ENCODE assay signal across 25 mouse cellular contexts in the genomic region with DNA sequence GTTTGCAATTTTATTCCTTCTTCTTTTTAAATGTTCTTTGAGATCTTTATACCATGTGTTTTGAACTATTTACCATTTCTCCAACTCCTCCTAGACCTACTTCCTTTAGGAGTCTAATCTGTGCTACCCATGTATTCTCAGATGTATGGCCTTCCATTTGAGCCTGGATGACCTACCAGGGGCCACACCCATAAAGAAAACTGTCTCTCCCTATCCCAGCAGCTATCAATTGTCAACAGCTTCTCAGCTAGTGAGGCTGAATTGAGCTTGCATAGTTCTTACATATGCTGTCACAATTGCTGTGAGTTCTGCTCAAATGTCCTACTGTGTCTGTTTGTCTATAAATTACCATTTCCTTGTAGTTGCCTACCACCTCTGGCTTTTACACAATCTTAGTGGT. TPM values are rescaled to one million over a fixed set of nuclear protein-coding genes. Genes with fewer than 3 reads are reported as not detected.
A peak's percentile ranks its signal among the peaks of the same experiment; 100 is the strongest.
DNase-seq lines count a peak whose midpoint lies in the region; ATAC-seq and TF ChIP-seq lines count a peak whose summit lies in the region.
"Had no signal": no experiment of that assay in that cellular context is flagged by ENCODE, and none has a peak within 500 bp of the region (broad histone marks: within the 10 kb centered on the region; RNA-seq: fewer than 3 reads in every experiment).

No protein-coding gene starts in this region.

- no peak overlapping the region for H3K9ac ChIP-seq in stomach, embryonic 15.5 days
- no peak overlapping the region for H3K9ac ChIP-seq in stomach, postnatal 0 days (ENCODE audit: low read length)
- peak overlapping the region; percentile 32; the same call in 1 of the 2 replicates for H3K9ac ChIP-seq in liver, embryonic 15.5 days
- H3K9ac ChIP-seq: limb, embryonic 15.5 days; midbrain, embryonic 15.5 days had no signal

- no peaks in the 10 kb centered on the region for H3K36me3 ChIP-seq in stomach, embryonic 15.5 days
- H3K36me3 ChIP-seq in stomach, postnatal 0 days (ENCODE audit: control insufficient read depth, insufficient read depth, low read length), result no peaks in the 10 kb centered on the region
- H3K36me3 ChIP-seq in liver, embryonic 15.5 days (replicated peaks), result no peaks in the 10 kb centered on the region
- H3K36me3 ChIP-seq: limb, embryonic 10.5 days; limb, embryonic 15.5 days; midbrain, embryonic 10.5 days; midbrain, embryonic 15.5 days had no signal

- H3K4me1 ChIP-seq in stomach, embryonic 15.5 days, result no peaks in the 10 kb centered on the region
- H3K4me1 ChIP-seq in stomach, postnatal 0 days (replicated peaks; ENCODE audit: control insufficient read depth, insufficient read depth), result no peaks in the 10 kb centered on the region
- peaks cover 31% of the 10 kb centered on the region for H3K4me1 ChIP-seq in liver, embryonic 15.5 days (replicated peaks)
- H3K4me1 ChIP-seq: limb, embryonic 10.5 days; limb, embryonic 15.5 days; midbrain, embryonic 10.5 days; midbrain, embryonic 15.5 days had no signal

- H3K27ac ChIP-seq in stomach, embryonic 15.5 days, result no peak overlapping the region
- no peak overlapping the region for H3K27ac ChIP-seq in stomach, postnatal 0 days (replicated peaks)
- H3K27ac ChIP-seq in liver, embryonic 15.5 days (replicated peaks), result peak overlapping the region; percentile 89
- H3K27ac ChIP-seq: kidney, postnatal 0 days; limb, embryonic 10.5 days; limb, embryonic 15.5 days; macrophage; midbrain, embryonic 10.5 days; midbrain, embryonic 15.5 days had no signal

- peak; percentile 72; the same call in 1 of the 2 replicates for ATAC-seq in stomach, embryonic 15.5 days (ENCODE audit: insufficient read depth, low FRiP score, low read depth)
- no peak for ATAC-seq in stomach, postnatal 0 days (ENCODE audit: low FRiP score, low TSS enrichment)
- peak; percentile 97 for ATAC-seq in liver, embryonic 15.5 days (ENCODE audit: insufficient read depth)
- ATAC-seq: activated CD4-positive, CD25-positive, alpha-beta regulatory T cell, adult 4 months; forebrain, embryonic 16.5 days; hindbrain, embryonic 16.5 days; midbrain, embryonic 15.5 days had no signal

- TF ChIP-seq EP300 in stomach, postnatal 0 days (optimal IDR thresholded peaks at IDR 0.05), result no peak

- no peaks in the 10 kb centered on the region for H3K27me3 ChIP-seq in stomach, embryonic 15.5 days (replicated peaks)
- H3K27me3 ChIP-seq in stomach, postnatal 0 days (ENCODE audit: control insufficient read depth, insufficient read depth, low read length), result no peaks in the 10 kb centered on the region
- H3K27me3 ChIP-seq in liver, embryonic 15.5 days, result no peaks in the 10 kb centered on the region
- H3K27me3 ChIP-seq: limb, embryonic 15.5 days; midbrain, embryonic 15.5 days had no signal

- no peak for TF ChIP-seq CTCF in stomach, postnatal 0 days (IDR thresholded peaks at IDR 0.05; ENCODE audit: low read depth)

- H3K4me3 ChIP-seq in stomach, embryonic 15.5 days (replicated peaks), result no peak overlapping the region
- H3K4me3 ChIP-seq in stomach, postnatal 0 days (ENCODE audit: low read depth, low read length), result no peak overlapping the region
- H3K4me3 ChIP-seq in liver, embryonic 15.5 days (replicated peaks), result no peak overlapping the region
- H3K4me3 ChIP-seq: limb, embryonic 10.5 days; limb, embryonic 15.5 days; midbrain, embryonic 10.5 days; midbrain, embryonic 15.5 days had no signal

- no peak for DNase-seq in stomach, postnatal 0 days (ENCODE audit: low spot score)
- peak; percentile 49 for DNase-seq in liver
- no peak for DNase-seq in layer of hippocampus, adult 8-10 months (ENCODE audit: low spot score in 2 of 2)
- DNase-seq in thymus, postnatal 36 days, result no peak
- no peak for DNase-seq in ovary, postnatal 36 days (ENCODE audit: low spot score)
- DNase-seq in frontal cortex, postnatal 25 days (ENCODE audit: low spot score in 2 of 2), result no peak
- DNase-seq: adrenal gland, adult 2 months; cerebellum, adult 11 months; cerebellum, adult 9-10 months; cerebellum, postnatal 36 days; heart, postnatal 14 days; kidney, adult 8-10 months; layer of hippocampus, adult 9-11 months; right cerebral cortex, adult 18-20 months had no signal

- no peaks in the 10 kb centered on the region for H3K9me3 ChIP-seq in stomach, embryonic 15.5 days
- no peaks in the 10 kb centered on the region for H3K9me3 ChIP-seq in stomach, postnatal 0 days (ENCODE audit: control insufficient read depth, low read length)
- no peaks in the 10 kb centered on the region for H3K9me3 ChIP-seq in liver, embryonic 15.5 days (replicated peaks)
- H3K9me3 ChIP-seq: limb, embryonic 10.5 days; limb, embryonic 15.5 days; midbrain, embryonic 10.5 days; midbrain, embryonic 15.5 days had no signal

- H3K4me2 ChIP-seq in stomach, embryonic 15.5 days, result no peak overlapping the region
- H3K4me2 ChIP-seq in stomach, postnatal 0 days (replicated peaks; ENCODE audit: low read depth), result no peak overlapping the region
- peak overlapping the region; percentile 50 for H3K4me2 ChIP-seq in liver, embryonic 15.5 days
- H3K4me2 ChIP-seq: limb, embryonic 15.5 days; midbrain, embryonic 15.5 days had no signal

RNA-seq across cellular contexts. Expression of a gene that starts 31.2 kb away (rescaled TPM):
- polyA plus RNA-seq in stomach, embryonic 15.5 days (2015; fragmentation: Nextera tagmentation; extraction: Ambion mirVana), result 77.5 and 126 TPM in 2 replicates
- polyA plus RNA-seq in stomach, postnatal 0 days (2015; fragmentation: Nextera tagmentation; extraction: Ambion mirVana), result 4.6 and 5.5 TPM in 2 replicates
- polyA plus RNA-seq in liver, embryonic 15.5 days (2015; fragmentation: Nextera tagmentation; extraction: Ambion mirVana), result 1,389 and 1,560 TPM in 2 replicates
- 1 to 10 TPM; 1.9 to 4.4 (median 3.7) TPM for total RNA-seq in layer of hippocampus, adult 8-10 months (2022)
- polyA plus RNA-seq: macrophage had no signal

RNA-seq across cellular contexts. Expression of a gene that starts 57.1 kb away (rescaled TPM):
- polyA plus RNA-seq in stomach, embryonic 15.5 days (2015; fragmentation: Nextera tagmentation; extraction: Ambion mirVana), result 29.1 and 32.4 TPM in 2 replicates
- polyA plus RNA-seq in stomach, postnatal 0 days (2015; fragmentation: Nextera tagmentation; extraction: Ambion mirVana), result 18.7 and 19.8 TPM in 2 replicates
- polyA plus RNA-seq in liver, embryonic 15.5 days (2015; fragmentation: Nextera tagmentation; extraction: Ambion mirVana), result 12.3 and 13.4 TPM in 2 replicates
- total RNA-seq in layer of hippocampus, adult 8-10 months (2022), result 10 to 100 TPM; 32.3 to 41.7 (median 37.5) TPM

Comparison
In these comparisons a context has a peak if more than half of its experiments do, and no peak if none do; other contexts are left out.
1. RNA of a gene that starts 31.2 kb away (polyA plus RNA-seq): 1,389 to 1,560 TPM in liver, embryonic 15.5 days and 77.5 to 126 TPM in stomach, embryonic 15.5 days; 4.6 to 5.5 TPM in stomach, postnatal 0 days; every median in the first group is over 10 times any median in the second.